Mouse (Mus musculus): ENCODE measurements around the gene Krt36. TPM values are rescaled to one million over a fixed set of nuclear protein-coding genes. Genes with fewer than 3 reads are reported as not detected.

Gene Krt36
- polyA plus RNA-seq, 1 experiment: not detected

GRCm38 (mm10) chr11:100137693-100138092, 32.3 kb upstream of the Krt36 start:
- 72% methylated on average over 5 of the region's 5 CpGs for WGBS
- no peak overlapping the region for H3K27ac ChIP-seq (ENCODE audit: insufficient read depth, low read depth, low read length)
- TF ChIP-seq POLR2A (IDR thresholded peaks at IDR 0.05; ENCODE audit: insufficient read depth, low read depth, low read length): no peak
- TF ChIP-seq CTCF (IDR thresholded peaks at IDR 0.05; ENCODE audit: insufficient read depth, low read depth, low read length): no peak
- H3K4me3 ChIP-seq (ENCODE audit: insufficient read depth, low read depth, low read length): no peak overlapping the region
- peaks cover 2% of the 10 kb centered on the region; the same call in 1 of the 2 replicates for H3K4me1 ChIP-seq (ENCODE audit: control insufficient read depth, insufficient read depth, low read length)

GRCm38 (mm10) chr11:100136559-100136958, 31.1 kb upstream of the Krt36 start:
- 65% methylated on average over 5 of the region's 5 CpGs for WGBS
- H3K27ac ChIP-seq (ENCODE audit: insufficient read depth, low read depth, low read length): no peak overlapping the region
- H3K4me1 ChIP-seq (ENCODE audit: control insufficient read depth, insufficient read depth, low read length): peaks cover 7% of the 10 kb centered on the region; the same call in 1 of the 2 replicates
- no peak for TF ChIP-seq CTCF (IDR thresholded peaks at IDR 0.05; ENCODE audit: insufficient read depth, low read depth, low read length)
- TF ChIP-seq POLR2A (IDR thresholded peaks at IDR 0.05; ENCODE audit: insufficient read depth, low read depth, low read length): no peak
- no peak overlapping the region for H3K4me3 ChIP-seq (ENCODE audit: insufficient read depth, low read depth, low read length)

GRCm38 (mm10) chr11:100135731-100136130, 30.3 kb upstream of the Krt36 start, which contains the start of gene Krt15:
TSS of gene Krt15 (minus strand) at chr11:100135928.
- Histone ChIP-seq H3K27ac (ENCODE audit: insufficient read depth, low read depth, low read length) (no peak within 1 kb of the TSS), H3K4me3 (ENCODE audit: insufficient read depth, low read depth, low read length) (no peak within 1 kb of the TSS), H3K4me1 (ENCODE audit: control insufficient read depth, insufficient read depth, low read length) (peaks cover 7% of the 10 kb centered on the region; the same call in 1 of the 2 replicates)
- WGBS: 72% methylated on average over 7 of the region's 7 CpGs
- TF ChIP-seq POLR2A (IDR thresholded peaks at IDR 0.05; ENCODE audit: insufficient read depth, low read depth, low read length) (no peak), CTCF (IDR thresholded peaks at IDR 0.05; ENCODE audit: insufficient read depth, low read depth, low read length) (no peak)

GRCm38 (mm10) chr11:100124901-100125300, 19.5 kb upstream of the Krt36 start:
- Histone ChIP-seq H3K27ac (ENCODE audit: insufficient read depth, low read depth, low read length) (no peak overlapping the region), H3K4me3 (ENCODE audit: insufficient read depth, low read depth, low read length) (no peak overlapping the region), H3K4me1 (ENCODE audit: control insufficient read depth, insufficient read depth, low read length) (no peaks in the 10 kb centered on the region)
- WGBS: 89% methylated on average over 7 of the region's 7 CpGs
- TF ChIP-seq CTCF (IDR thresholded peaks at IDR 0.05; ENCODE audit: insufficient read depth, low read depth, low read length): no peak
- TF ChIP-seq POLR2A (IDR thresholded peaks at IDR 0.05; ENCODE audit: insufficient read depth, low read depth, low read length): no peak

GRCm38 (mm10) chr11:100121466-100121865, 16.0 kb upstream of the Krt36 start, which contains the start of gene Krt13:
TSS of gene Krt13 (minus strand) at chr11:100121566.
- no peak within 1 kb of the TSS for H3K27ac ChIP-seq (ENCODE audit: insufficient read depth, low read depth, low read length)
- H3K4me3 ChIP-seq (ENCODE audit: insufficient read depth, low read depth, low read length): no peak within 1 kb of the TSS
- H3K4me1 ChIP-seq (ENCODE audit: control insufficient read depth, insufficient read depth, low read length): no peaks in the 10 kb centered on the region
- WGBS: 77% methylated on average over 3 of the region's 3 CpGs
- no peak for TF ChIP-seq CTCF (IDR thresholded peaks at IDR 0.05; ENCODE audit: insufficient read depth, low read depth, low read length)
- TF ChIP-seq POLR2A (IDR thresholded peaks at IDR 0.05; ENCODE audit: insufficient read depth, low read depth, low read length): no peak

GRCm38 (mm10) chr11:100120331-100120730, 14.9 kb upstream of the Krt36 start:
- no peak overlapping the region for H3K4me3 ChIP-seq (ENCODE audit: insufficient read depth, low read depth, low read length)
- no peak overlapping the region for H3K27ac ChIP-seq (ENCODE audit: insufficient read depth, low read depth, low read length)
- 88% methylated on average over 5 of the region's 5 CpGs for WGBS
- TF ChIP-seq CTCF (IDR thresholded peaks at IDR 0.05; ENCODE audit: insufficient read depth, low read depth, low read length): no peak
- no peak for TF ChIP-seq POLR2A (IDR thresholded peaks at IDR 0.05; ENCODE audit: insufficient read depth, low read depth, low read length)
- H3K4me1 ChIP-seq (ENCODE audit: control insufficient read depth, insufficient read depth, low read length): no peaks in the 10 kb centered on the region

GRCm38 (mm10) chr11:100113742-100114029, 8.3 kb upstream of the Krt36 start:
- 83% methylated on average over 2 of the region's 2 CpGs for WGBS
- H3K4me1 ChIP-seq (ENCODE audit: control insufficient read depth, insufficient read depth, low read length): no peaks in the 10 kb centered on the region
- no peak overlapping the region for H3K27ac ChIP-seq (ENCODE audit: insufficient read depth, low read depth, low read length)
- no peak for TF ChIP-seq POLR2A (IDR thresholded peaks at IDR 0.05; ENCODE audit: insufficient read depth, low read depth, low read length)
- no peak for TF ChIP-seq CTCF (IDR thresholded peaks at IDR 0.05; ENCODE audit: insufficient read depth, low read depth, low read length)
- H3K4me3 ChIP-seq (ENCODE audit: insufficient read depth, low read depth, low read length): no peak overlapping the region

- WGBS: 88% methylated on average over 11 of the region's 11 CpGs
- H3K4me1 ChIP-seq (ENCODE audit: control insufficient read depth, insufficient read depth, low read length): no peaks in the 10 kb centered on the region
- TF ChIP-seq CTCF (IDR thresholded peaks at IDR 0.05; ENCODE audit: insufficient read depth, low read depth, low read length) (no peak), POLR2A (IDR thresholded peaks at IDR 0.05; ENCODE audit: insufficient read depth, low read depth, low read length) (no peak)
- no peak overlapping the region for H3K4me3 ChIP-seq (ENCODE audit: insufficient read depth, low read depth, low read length)
- H3K27ac ChIP-seq (ENCODE audit: insufficient read depth, low read depth, low read length): no peak overlapping the region
Observed at GRCm38 (mm10) chr11:100112935-100113741, 7.7 kb upstream of the Krt36 start.

GRCm38 (mm10) chr11:100102693-100103429, 2.6 kb downstream of the Krt36 start:
- H3K4me1 ChIP-seq (ENCODE audit: control insufficient read depth, insufficient read depth, low read length): 0 out of 2 replicates have a peak, but pooled peaks cover 3% of the 10 kb centered on the region
- H3K27ac ChIP-seq (ENCODE audit: insufficient read depth, low read depth, low read length): no peak overlapping the region
- no peak overlapping the region for H3K4me3 ChIP-seq (ENCODE audit: insufficient read depth, low read depth, low read length)
- no peak for TF ChIP-seq CTCF (IDR thresholded peaks at IDR 0.05; ENCODE audit: insufficient read depth, low read depth, low read length)
- TF ChIP-seq POLR2A (IDR thresholded peaks at IDR 0.05; ENCODE audit: insufficient read depth, low read depth, low read length): no peak
- WGBS: 67% methylated on average over 15 of the region's 15 CpGs

Measured in olfactory bulb, adult 2 months (tissue).